Mouse (Mus musculus) small intestine, adult 2 months (tissue): ENCODE data around the gene Ints5. TPM values are rescaled to one million over a fixed set of nuclear protein-coding genes. Genes with fewer than 3 reads are reported as not detected.
"Not testable (repeated sequence)": the region's sequence is repeated elsewhere in the genome, so short reads cannot be mapped to it uniquely, and the experiment has no call there.

Source experiments
- H3K27ac ChIP-seq: fragments of 200-500 bp; 2 replicates; pipeline ENCODE4 v1.5.1; 2012; ENCODE audit warnings: low read depth, low read length, control low read depth, inconsistent platforms; ENCODE audit not compliant: insufficient read depth
- H3K27me3 ChIP-seq: fragments of 200-500 bp; 2 replicates; pipeline ENCODE4 v1.6.1; 2012; ENCODE audit warnings: mild to moderate bottlenecking, moderate library complexity, low read length, inconsistent platforms; ENCODE audit not compliant: control insufficient read depth, insufficient read depth
- H3K36me3 ChIP-seq: fragments of 200-500 bp; 2 replicates; pipeline ENCODE4 v1.6.1; 2012; ENCODE audit warnings: mild to moderate bottlenecking, low read length, control low read depth, inconsistent platforms; ENCODE audit not compliant: control insufficient read depth, insufficient read depth
- H3K4me1 ChIP-seq: fragments of 200-500 bp; 2 replicates; pipeline ENCODE4 v1.6.1; 2012; ENCODE audit warnings: low read length, inconsistent platforms, mixed read lengths; ENCODE audit not compliant: control insufficient read depth, insufficient read depth, insufficient read length
- H3K4me3 ChIP-seq: fragments of 200-500 bp; 2 replicates; pipeline ENCODE4 v1.5.1; 2012; ENCODE audit warnings: low read depth, mild to moderate bottlenecking, control low read depth, inconsistent platforms, low read length, moderate library complexity
- CTCF ChIP-seq: fragments of 200-500 bp; IDR thresholded peaks from 2 replicates; pipeline ENCODE4 v1.5.1; 2012; ENCODE audit warnings: low read depth, mild to moderate bottlenecking, control low read depth, inconsistent platforms, low read length, moderate library complexity, mixed read lengths; ENCODE audit not compliant: insufficient replicate concordance, insufficient read length; ENCODE audit errors: extremely low read depth
- POLR2A ChIP-seq: fragments of 200-500 bp; IDR thresholded peaks from 2 replicates; pipeline ENCODE4 v1.6.1; 2012; ENCODE audit warnings: low read depth, mild to moderate bottlenecking, control low read depth, inconsistent platforms, low read length, moderate library complexity
- WGBS: fragments of 180-500 bp; shearing (Covaris S2); methylation state at CpG from one replicate; pipeline ENCODE4 v1.1.7; 2018; 5-methylcytosine and 5-hydroxymethylcytosine counted together
- polyA plus RNA-seq: library from polyadenylated mRNA; depleted of rRNA; stranded (reverse); fragments of >200 nt; gene quantifications from 2 replicates; pipeline ENCODE4 v1.2.3, GENCODE M21; 2012

Gene Ints5
- polyA plus RNA-seq, 1 experiment = 19.5 TPM

GRCm38 (mm10) chr19:8888511-8889385, 4.1 kb upstream of the Ints5 start, which contains the start of the genes 1810009A15Rik and Gm49416:
TSS of gene 1810009A15Rik (plus strand) at chr19:8888853.
TSS of gene Gm49416 (plus strand) at chr19:8888926.
- H3K4me1 ChIP-seq = no peaks in the 10 kb centered on the region; the same call in 1 of the 2 replicates
- no peaks in the 10 kb centered on the region for H3K27me3 ChIP-seq
- peak within 1 kb of the TSS; percentile 75 for H3K27ac ChIP-seq
- WGBS = under 1% methylated on average over 58 of the region's 58 CpGs
- TF ChIP-seq CTCF (no peak), POLR2A (peak; percentile 92)
- peaks cover 5% of the 10 kb centered on the region; the same call in 1 of the 2 replicates for H3K36me3 ChIP-seq
- peak within 1 kb of the TSS; percentile 86 for H3K4me3 ChIP-seq

- no peak for TF ChIP-seq CTCF
- no peak for TF ChIP-seq POLR2A
- peaks cover 11% of the 10 kb centered on the region; the same call in 1 of the 2 replicates for H3K36me3 ChIP-seq
- H3K4me3 ChIP-seq = no peak overlapping the region
- H3K27me3 ChIP-seq = no peaks in the 10 kb centered on the region
- peaks cover 8% of the 10 kb centered on the region for H3K4me1 ChIP-seq
- no peak overlapping the region for H3K27ac ChIP-seq
- 89% methylated on average over 9 of the region's 9 CpGs for WGBS
These were observed 2.7 kb downstream of the Ints5 start for GRCm38 (mm10) chr19:8895397-8895960.

DNA sequence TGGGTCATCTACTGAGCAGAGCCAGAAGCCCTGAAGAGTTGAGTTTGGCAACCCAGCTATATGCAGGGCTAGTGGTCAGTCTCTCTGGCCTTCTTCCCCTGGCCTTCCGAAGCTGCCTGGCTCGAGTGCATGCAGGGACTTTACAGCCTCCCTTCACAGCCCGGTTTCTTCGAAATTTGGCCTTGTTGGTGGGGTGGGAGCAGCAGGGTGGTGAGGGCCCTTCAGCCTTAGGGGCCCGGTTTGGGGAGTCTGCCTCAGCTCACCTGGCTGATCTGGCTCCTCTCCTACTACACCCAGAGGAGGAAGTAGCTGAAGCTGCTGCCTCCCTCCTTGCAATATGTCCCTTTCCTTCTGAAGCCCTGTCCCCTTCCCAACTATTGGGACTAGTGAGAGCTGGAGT, 3.4 kb downstream of the Ints5 start:
- H3K4me1 ChIP-seq, H3K36me3 ChIP-seq, H3K27me3 ChIP-seq, H3K4me3 ChIP-seq, H3K27ac ChIP-seq: not testable (repeated sequence)
- 57% methylated on average over 5 of the region's 5 CpGs for WGBS

- peak overlapping the region; percentile 84 for H3K27ac ChIP-seq
- H3K27me3 ChIP-seq, H3K4me1 ChIP-seq: not testable (repeated sequence)
- H3K36me3 ChIP-seq = peaks cover 13% of the 10 kb centered on the region
- WGBS = 15% methylated on average over 21 of the region's 21 CpGs
- H3K4me3 ChIP-seq = peak overlapping the region; percentile 71
These were observed 4.5 kb downstream of the Ints5 start for GRCm38 (mm10) chr19:8897211-8897864.

DNA sequence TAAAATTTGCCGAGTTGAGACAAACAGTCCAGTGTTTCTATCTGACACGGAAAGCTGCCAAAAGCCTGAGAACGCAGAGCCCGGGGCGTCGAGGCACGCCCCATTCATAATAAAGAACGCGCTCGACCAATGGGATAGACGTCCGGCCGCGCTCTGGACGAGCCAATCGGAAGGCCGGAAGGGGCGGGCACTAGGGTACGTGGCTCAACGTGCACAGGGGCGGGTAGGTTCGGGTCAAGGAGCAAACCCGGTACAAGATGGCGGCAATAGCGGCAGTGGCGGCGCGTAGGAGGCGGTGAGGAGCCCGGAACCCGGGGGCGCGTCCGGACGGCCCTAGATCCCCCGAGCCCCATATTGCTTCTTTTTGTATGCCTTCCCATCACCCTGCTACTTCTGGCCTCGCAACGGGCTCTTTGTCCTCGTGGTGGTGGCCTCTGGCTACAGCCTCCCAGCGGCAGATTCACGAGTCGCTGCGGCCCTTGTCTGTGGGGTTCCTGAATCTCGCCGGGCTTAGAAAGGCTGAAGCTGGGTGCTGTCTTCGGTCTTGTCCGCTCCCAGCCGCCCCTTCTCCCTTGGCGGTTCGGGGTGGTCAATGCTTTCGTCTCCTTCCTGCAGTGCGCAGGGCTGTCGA, 5.2 kb downstream of the Ints5 start, which contains the start of gene Ganab:
Gene Ganab (plus strand): TSS at position 207 of the 631 bp plus-strand sequence.
- no peak; the same call in 1 of the 2 replicates for TF ChIP-seq CTCF
- peak; percentile 70; the same call in 1 of the 2 replicates for TF ChIP-seq POLR2A
- WGBS = 1% methylated on average over 53 of the region's 53 CpGs
- Histone ChIP-seq H3K4me1 (peaks cover 8% of the 10 kb centered on the region), H3K36me3 (peaks cover 17% of the 10 kb centered on the region), H3K27me3 (no peaks in the 10 kb centered on the region), H3K4me3 (peak within 1 kb of the TSS; percentile 71), H3K27ac (peak within 1 kb of the TSS; percentile 84)

GRCm38 (mm10) chr19:8898576-8898975, 5.8 kb downstream of the Ints5 start:
- H3K27ac ChIP-seq = peak overlapping the region; percentile 44
- WGBS = 1% methylated on average over 13 of the region's 13 CpGs
- no peak for TF ChIP-seq POLR2A
- no peak for TF ChIP-seq CTCF
- H3K27me3 ChIP-seq = no peaks in the 10 kb centered on the region
- H3K4me3 ChIP-seq = peak overlapping the region; percentile 71
- peaks cover 8% of the 10 kb centered on the region for H3K4me1 ChIP-seq
- H3K36me3 ChIP-seq = peaks cover 21% of the 10 kb centered on the region
